Mouse (Mus musculus): Measurements from ENCODE around the gene Prmt8. TPM values are rescaled to one million over a fixed set of nuclear protein-coding genes. Genes with fewer than 3 reads are reported as not detected.

Prmt8 gene
- polyA plus RNA-seq, 1 experiment from 2014 or later: 41.2 TPM

DNA sequence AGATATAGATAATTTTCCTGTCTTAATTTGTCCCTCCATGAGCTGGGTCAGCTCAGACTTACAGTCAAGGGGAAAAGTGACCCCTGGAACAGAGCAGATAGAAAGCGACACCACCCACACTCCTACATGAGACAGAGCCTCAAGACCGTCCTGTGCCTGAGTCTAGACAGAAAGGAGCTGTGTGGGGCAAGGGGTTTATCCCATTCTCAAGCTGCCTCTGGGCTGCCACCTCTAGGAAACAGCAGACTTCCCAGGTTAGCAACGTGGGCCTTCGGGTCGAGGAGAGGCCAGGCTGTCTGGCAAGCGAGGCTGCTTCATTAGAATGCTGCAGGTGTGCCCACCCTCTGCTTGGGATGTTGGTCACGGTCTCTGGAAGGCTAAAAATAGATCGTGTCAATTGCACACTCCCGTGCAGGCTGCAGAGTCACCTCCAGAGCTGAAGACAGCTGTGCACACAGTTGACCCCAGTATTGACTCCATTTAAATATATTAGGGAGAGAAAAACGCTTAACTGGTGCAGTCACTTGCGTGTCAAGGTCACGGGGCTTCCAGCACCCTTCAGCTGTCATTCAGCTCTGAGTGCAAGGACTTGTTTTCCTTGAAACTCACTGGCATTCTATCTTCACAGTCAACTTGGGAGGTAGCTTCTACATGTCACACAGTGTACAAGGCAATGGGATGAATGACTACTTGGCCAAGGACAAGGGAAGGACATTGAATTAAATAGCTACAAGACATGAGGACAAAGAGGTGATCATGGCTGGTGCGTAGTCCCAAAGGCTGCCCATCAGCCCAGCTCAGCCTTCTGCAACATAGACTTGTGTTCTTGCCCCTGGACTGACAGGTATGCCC is 33.9 kb downstream of the Prmt8 start:
- peak overlapping the region; percentile 81 for H3K27ac ChIP-seq
- no peaks in the 10 kb centered on the region for H3K27me3 ChIP-seq
- 0 out of 2 replicates have a peak overlapping the region, but pooled peaks have one; percentile 11 for H3K4me2 ChIP-seq
- WGBS: 31% methylated on average over 13 of the region's 13 CpGs
- H3K4me3 ChIP-seq: no peak overlapping the region
- H3K9me3 ChIP-seq: no peaks in the 10 kb centered on the region
- peak; percentile 85 for ATAC-seq (ENCODE audit: low FRiP score)
- peaks cover 34% of the 10 kb centered on the region for H3K4me1 ChIP-seq (replicated peaks)
- no peak overlapping the region for H3K9ac ChIP-seq
- H3K36me3 ChIP-seq: peaks cover 15% of the 10 kb centered on the region

DNA sequence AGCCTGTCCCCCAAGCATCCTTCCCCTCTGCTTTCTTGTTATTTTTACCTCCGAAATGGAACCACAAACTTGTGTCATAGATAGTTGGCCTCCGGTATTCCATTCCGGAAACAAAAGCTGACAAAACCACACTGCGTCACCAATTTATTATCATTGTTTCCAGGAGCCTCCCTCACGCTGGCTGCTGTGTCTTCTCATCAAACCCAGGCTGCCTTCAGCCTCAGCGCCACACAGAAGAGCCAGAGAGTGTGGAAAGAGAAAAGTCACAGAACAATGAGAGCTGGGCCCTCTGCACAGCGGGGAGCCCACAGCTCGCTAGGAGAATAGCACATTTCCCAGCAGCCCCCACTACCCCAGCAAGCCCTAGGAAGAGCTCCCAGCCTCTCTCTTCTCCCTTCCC is 46.1 kb downstream of the Prmt8 start:
- H3K4me2 ChIP-seq: peak overlapping the region; percentile 7; the same call in 1 of the 2 replicates
- WGBS: 18% methylated on average over 8 of the region's 8 CpGs
- no peaks in the 10 kb centered on the region for H3K9me3 ChIP-seq
- H3K4me3 ChIP-seq: no peak overlapping the region
- ATAC-seq (ENCODE audit: low FRiP score): no peak
- peak overlapping the region; percentile 79 for H3K27ac ChIP-seq
- H3K9ac ChIP-seq: no peak overlapping the region; the same call in 1 of the 2 replicates
- H3K36me3 ChIP-seq: peaks cover 37% of the 10 kb centered on the region
- no peaks in the 10 kb centered on the region for H3K27me3 ChIP-seq
- H3K4me1 ChIP-seq (replicated peaks): peaks cover 33% of the 10 kb centered on the region

DNA sequence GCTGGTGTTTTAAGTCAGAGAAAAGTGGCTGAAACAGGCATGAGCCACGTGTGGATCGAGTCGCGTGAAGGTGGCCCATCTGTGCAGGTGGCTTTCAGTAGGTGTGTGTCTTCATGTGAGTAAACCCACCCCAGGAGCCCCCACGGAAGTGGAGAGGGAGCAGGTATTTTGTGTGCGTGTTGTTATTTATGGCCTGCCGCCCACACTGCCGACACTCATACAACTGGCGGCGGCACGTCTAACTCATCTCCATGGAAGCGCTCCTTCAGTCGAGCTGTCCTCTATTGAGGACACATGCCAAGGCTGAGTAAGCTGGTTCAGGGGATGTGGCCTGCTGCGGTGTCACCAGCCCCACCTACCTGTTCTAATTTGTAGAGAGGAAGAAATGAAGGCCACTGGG is 49.4 kb downstream of the Prmt8 start:
- WGBS: 76% methylated on average over 14 of the region's 14 CpGs
- peak overlapping the region; percentile 5; the same call in 1 of the 2 replicates for H3K27ac ChIP-seq
- H3K27me3 ChIP-seq: no peaks in the 10 kb centered on the region
- peaks cover 6% of the 10 kb centered on the region; the same call in 1 of the 2 replicates for H3K36me3 ChIP-seq
- H3K4me2 ChIP-seq: no peak overlapping the region
- H3K9ac ChIP-seq: no peak overlapping the region
- no peak for ATAC-seq (ENCODE audit: low FRiP score)
- peaks cover 52% of the 10 kb centered on the region for H3K4me1 ChIP-seq (replicated peaks)
- H3K9me3 ChIP-seq: no peaks in the 10 kb centered on the region
- no peak overlapping the region for H3K4me3 ChIP-seq

DNA sequence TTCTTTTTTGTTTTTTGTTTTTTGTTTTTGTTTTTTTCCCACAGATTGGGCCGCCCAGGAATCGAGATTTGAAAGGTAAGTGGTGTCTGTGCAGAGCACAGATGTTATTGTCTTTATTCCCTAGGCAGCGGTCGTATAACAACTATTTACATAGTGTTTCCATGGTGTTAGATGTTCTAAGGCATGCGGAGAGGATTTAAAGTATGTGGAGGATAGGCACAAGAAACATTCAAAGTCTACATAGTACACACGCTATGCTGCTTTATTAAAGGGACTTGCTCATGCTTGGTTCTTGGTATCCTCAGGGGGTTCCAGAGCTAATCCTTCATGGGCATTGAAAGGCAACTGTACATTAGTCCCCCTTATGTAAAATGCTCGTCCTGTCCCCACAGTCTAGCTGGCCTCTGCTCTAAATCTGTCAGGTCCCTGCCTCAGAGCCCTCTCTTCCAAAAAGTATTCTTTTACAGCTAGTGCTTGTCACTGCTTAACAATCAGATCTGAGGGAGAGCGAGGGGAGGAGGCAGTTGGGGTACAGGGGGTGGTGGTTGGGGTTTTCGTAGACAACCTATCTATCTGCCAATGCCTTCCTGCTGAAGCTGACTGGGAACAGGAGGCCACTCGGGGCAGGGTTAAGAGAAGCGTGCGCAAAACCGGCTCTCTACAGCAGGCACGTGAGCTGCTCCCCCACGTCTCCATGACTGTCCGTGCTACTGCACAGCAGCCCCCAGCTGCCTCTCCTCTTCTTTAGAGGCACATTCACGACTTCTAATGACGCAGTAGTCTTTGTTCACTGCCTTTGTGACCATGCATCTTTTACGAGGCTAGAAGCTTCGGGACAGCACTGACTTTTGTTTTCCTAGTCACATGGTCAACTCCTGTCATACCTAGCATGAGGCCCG is 51.8 kb downstream of the Prmt8 start:
- Histone ChIP-seq H3K4me3 (no peak overlapping the region), H3K27me3 (no peaks in the 10 kb centered on the region), H3K27ac (peak overlapping the region; percentile 73), H3K9ac (peak overlapping the region; percentile 2; the same call in 1 of the 2 replicates), H3K4me1 (replicated peaks) (peaks cover 41% of the 10 kb centered on the region), H3K4me2 (peak overlapping the region; percentile 36), H3K9me3 (no peaks in the 10 kb centered on the region), H3K36me3 (no peaks in the 10 kb centered on the region; the same call in 1 of the 2 replicates)
- WGBS: 16% methylated on average over 21 of the region's 21 CpGs
- ATAC-seq (ENCODE audit: low FRiP score): peak; percentile 71

DNA sequence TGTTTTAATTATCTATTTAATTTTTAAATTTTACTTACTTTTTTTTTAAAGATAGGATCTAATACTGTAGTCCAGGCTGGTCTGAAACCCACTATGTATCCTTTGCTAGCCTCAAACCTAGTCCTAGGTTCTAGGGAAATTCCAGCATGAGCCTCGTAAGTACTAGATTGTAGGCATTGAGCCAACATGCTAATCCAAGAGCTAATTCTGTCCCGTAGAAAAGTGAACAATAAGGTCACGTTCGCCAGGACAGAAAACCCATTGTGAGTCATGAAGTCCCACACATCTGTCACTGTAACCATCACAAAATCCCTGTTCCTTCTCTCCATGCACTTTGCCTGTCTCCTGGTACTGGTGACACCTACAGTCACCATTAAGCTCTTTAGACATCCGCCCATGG is 53.8 kb downstream of the Prmt8 start:
- Histone ChIP-seq H3K9me3 (no peaks in the 10 kb centered on the region), H3K4me2 (no peak overlapping the region), H3K4me3 (no peak overlapping the region), H3K27ac (no peak overlapping the region), H3K9ac (no peak overlapping the region), H3K27me3 (no peaks in the 10 kb centered on the region), H3K4me1 (replicated peaks) (peaks cover 37% of the 10 kb centered on the region), H3K36me3 (peaks cover 11% of the 10 kb centered on the region)
- ATAC-seq (ENCODE audit: low FRiP score): no peak
- WGBS: 47% methylated on average over 5 of the region's 5 CpGs

DNA sequence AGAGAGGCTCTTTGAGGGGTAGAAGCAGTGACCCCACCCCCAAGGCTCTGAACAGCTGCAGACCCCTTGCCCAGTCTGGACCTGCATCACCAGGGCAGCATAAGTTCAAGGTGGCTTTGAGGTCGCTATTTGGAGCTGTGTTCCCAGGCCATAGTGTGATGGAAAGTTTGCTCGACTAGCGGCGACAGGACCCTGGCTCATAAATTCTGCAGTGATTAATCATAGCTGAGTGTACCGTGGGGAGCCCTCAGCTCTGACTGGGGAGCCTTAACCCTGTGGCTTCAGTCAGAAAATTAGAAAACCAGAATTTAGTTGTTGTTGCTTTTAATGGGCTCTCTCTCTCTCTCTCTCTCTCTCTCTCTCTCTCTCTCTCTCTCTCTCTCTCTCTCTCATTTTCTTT is 54.4 kb downstream of the Prmt8 start:
- Histone ChIP-seq H3K9ac (no peak overlapping the region), H3K36me3 (peaks cover 11% of the 10 kb centered on the region), H3K27me3 (no peaks in the 10 kb centered on the region), H3K4me1 (replicated peaks) (peaks cover 33% of the 10 kb centered on the region), H3K27ac (no peak overlapping the region), H3K9me3 (no peaks in the 10 kb centered on the region), H3K4me3 (no peak overlapping the region), H3K4me2 (no peak overlapping the region)
- ATAC-seq (ENCODE audit: low FRiP score): no peak
- 50% methylated on average over 5 of the region's 5 CpGs for WGBS

DNA sequence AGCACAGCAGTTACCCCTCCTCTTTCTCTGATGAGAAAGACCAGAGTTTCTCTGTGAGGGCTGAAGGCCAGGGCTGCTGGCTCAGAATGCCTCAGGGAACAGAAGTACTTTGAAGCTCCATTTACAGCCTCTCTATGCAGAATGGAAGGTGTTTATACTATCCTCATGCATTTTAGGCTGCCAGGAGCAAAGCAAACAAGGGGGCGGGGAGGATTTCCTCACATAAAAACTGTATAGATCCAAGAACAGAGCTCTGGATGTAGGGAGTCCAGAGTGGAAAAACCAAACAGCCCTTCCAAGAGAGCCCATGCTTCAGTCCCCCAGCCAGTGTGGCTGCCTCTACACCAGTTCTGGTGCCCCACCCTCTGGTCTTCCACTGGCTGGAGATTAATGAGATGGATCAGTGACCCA is 61.0 kb downstream of the Prmt8 start:
- no peak for ATAC-seq (ENCODE audit: low FRiP score)
- Histone ChIP-seq H3K9ac (no peak overlapping the region), H3K4me2 (no peak overlapping the region), H3K27me3 (no peaks in the 10 kb centered on the region), H3K4me3 (no peak overlapping the region), H3K9me3 (no peaks in the 10 kb centered on the region), H3K36me3 (peaks cover 16% of the 10 kb centered on the region), H3K4me1 (replicated peaks) (peaks cover 20% of the 10 kb centered on the region), H3K27ac (0 out of 2 replicates have a peak overlapping the region, but pooled peaks have one; percentile 13)
- 61% methylated on average over 1 of the region's 1 CpGs for WGBS

DNA sequence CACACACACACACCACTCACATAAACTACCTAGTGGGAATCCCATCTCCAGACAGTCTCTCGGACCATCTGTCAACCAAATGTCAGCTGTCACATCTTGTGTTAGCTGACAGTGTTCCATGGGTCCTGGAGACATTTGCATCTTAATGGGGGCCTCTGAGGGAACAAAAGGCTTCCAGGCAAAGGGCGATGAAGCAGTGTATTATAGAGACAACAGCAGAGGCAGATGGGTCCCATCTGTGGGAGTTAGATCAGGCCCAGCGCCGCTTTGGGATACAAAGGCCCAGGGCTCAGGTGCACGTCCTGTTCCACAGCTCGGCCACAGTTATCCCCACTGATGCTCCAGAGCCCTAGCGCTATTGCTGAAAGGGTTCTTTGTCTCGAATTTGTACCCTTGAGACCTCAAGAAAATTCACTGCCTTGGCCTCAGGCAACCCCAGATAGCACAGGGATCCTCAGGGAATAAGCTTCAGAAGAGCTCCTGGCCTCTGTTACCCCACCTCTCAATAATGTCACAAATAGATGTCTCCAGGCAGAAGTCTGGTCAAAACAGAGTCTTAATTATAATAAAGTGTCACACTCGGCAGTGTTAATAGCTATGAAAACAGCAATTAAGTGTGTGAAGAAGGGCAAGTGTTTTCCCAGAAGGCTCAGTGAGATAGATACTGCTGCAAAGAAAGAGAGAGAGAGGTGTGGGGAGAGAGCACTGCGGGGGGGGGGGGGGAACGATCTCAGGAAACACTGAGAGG is 68.1 kb downstream of the Prmt8 start:
- ATAC-seq (ENCODE audit: low FRiP score): peak; percentile 85
- Histone ChIP-seq H3K4me3 (no peak overlapping the region), H3K9ac (0 out of 2 replicates have a peak overlapping the region, but pooled peaks have one; percentile 39), H3K9me3 (no peaks in the 10 kb centered on the region), H3K4me1 (replicated peaks) (peaks cover 42% of the 10 kb centered on the region), H3K36me3 (peaks cover 25% of the 10 kb centered on the region), H3K27me3 (no peaks in the 10 kb centered on the region), H3K27ac (peak overlapping the region; percentile 84), H3K4me2 (no peak overlapping the region)
- 4% methylated on average over 9 of the region's 11 CpGs for WGBS

DNA sequence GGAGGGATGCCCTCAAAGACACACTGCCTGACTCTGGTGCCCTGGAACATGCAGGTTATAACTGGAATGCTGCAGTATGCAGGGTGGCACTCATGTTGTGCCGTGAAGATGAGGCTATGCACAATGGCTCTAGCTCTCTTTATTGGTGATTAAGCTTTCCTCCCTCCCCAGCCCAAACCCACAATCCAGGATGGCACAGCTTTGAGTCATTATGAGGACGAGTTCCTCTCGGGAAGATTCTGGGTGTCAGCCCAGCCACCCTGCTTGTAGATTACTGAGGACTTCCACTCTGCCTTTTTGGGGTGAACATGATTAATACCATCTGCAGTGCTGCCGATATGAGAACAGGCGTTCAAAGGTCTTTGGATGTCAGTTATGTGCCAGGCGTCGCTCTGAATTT is 75.6 kb downstream of the Prmt8 start:
- Histone ChIP-seq H3K9me3 (no peaks in the 10 kb centered on the region), H3K36me3 (peaks cover 47% of the 10 kb centered on the region), H3K27me3 (no peaks in the 10 kb centered on the region), H3K4me2 (no peak overlapping the region), H3K9ac (no peak overlapping the region), H3K4me1 (replicated peaks) (no peaks in the 10 kb centered on the region), H3K4me3 (no peak overlapping the region), H3K27ac (no peak overlapping the region)
- WGBS: 96% methylated on average over 7 of the region's 7 CpGs
- ATAC-seq (ENCODE audit: low FRiP score): no peak

DNA sequence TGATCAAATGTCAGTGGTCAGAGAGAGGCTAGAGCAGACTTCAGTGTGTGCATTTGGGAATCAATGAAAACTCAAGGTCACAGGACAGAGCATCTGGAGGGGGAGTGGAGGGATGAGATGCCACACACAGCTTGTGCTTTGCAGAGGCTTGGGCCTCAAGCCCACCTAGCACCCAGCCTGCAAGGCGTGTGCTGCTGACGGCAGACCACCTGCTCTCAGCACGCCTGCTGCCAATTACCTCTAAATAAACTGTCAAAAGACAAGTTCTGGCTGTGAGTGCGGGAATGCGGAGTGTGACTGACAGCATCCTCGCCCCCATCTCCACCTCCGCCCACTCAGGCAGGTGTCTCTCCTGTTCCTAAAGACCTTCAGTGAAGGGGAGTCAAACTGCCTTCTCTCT is 77.0 kb downstream of the Prmt8 start:
- Histone ChIP-seq H3K4me1 (replicated peaks) (no peaks in the 10 kb centered on the region), H3K9ac (no peak overlapping the region), H3K27ac (no peak overlapping the region), H3K4me3 (no peak overlapping the region), H3K36me3 (peaks cover 38% of the 10 kb centered on the region), H3K27me3 (no peaks in the 10 kb centered on the region), H3K9me3 (no peaks in the 10 kb centered on the region), H3K4me2 (no peak overlapping the region)
- ATAC-seq (ENCODE audit: low FRiP score): no peak
- WGBS: 72% methylated on average over 7 of the region's 7 CpGs

DNA sequence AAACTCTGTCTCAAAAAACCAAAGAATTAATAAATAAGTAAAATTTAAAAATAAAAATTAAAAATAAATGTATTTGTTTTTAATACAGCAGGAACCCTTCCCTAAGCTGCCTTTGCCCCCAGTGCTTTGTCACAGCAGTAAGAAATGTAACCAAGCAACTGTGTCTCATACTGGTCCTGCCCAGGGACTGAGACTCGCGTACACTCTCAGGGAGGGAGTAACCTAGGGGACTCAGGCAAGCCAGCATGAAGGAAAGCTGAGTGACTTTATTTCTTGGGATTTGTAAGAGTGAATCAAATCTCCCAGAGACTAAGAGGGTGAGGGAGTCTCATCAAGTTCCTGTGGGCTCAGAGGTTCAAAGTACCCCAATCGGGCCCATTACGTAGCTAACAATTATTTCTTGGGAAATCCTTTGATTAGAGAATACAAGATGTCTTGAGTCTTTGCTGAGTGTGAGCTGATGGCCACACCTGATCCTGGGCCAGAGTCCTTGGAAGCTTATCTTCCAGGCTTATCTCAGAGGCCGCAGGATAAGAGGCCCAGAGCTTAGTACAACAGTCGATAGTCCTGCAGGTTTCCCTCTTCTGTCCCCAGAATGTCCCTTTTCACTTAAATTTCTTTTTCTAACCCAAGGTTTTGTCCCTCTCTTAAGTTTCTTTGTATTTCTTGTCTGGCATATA is 82.0 kb downstream of the Prmt8 start:
- Histone ChIP-seq H3K4me1 (replicated peaks) (peaks cover 30% of the 10 kb centered on the region), H3K27me3 (no peaks in the 10 kb centered on the region), H3K9me3 (no peaks in the 10 kb centered on the region), H3K27ac (no peak overlapping the region), H3K4me3 (no peak overlapping the region), H3K36me3 (peaks cover 5% of the 10 kb centered on the region; the same call in 1 of the 2 replicates), H3K9ac (no peak overlapping the region), H3K4me2 (no peak overlapping the region)
- WGBS: 92% methylated on average over 6 of the region's 6 CpGs
- no peak for ATAC-seq (ENCODE audit: low FRiP score)

All from hindbrain, embryonic 13.5 days (tissue).